Mouse (Mus musculus): Measurements from ENCODE around the gene Kcne1. TPM values are rescaled to one million over a fixed set of nuclear protein-coding genes. Genes with fewer than 3 reads are reported as not detected.
A peak's percentile ranks its signal among the peaks of the same experiment; 100 is the strongest.

Kcne1 gene
- polyA plus RNA-seq, 1 experiment: 0.04 TPM

DNA sequence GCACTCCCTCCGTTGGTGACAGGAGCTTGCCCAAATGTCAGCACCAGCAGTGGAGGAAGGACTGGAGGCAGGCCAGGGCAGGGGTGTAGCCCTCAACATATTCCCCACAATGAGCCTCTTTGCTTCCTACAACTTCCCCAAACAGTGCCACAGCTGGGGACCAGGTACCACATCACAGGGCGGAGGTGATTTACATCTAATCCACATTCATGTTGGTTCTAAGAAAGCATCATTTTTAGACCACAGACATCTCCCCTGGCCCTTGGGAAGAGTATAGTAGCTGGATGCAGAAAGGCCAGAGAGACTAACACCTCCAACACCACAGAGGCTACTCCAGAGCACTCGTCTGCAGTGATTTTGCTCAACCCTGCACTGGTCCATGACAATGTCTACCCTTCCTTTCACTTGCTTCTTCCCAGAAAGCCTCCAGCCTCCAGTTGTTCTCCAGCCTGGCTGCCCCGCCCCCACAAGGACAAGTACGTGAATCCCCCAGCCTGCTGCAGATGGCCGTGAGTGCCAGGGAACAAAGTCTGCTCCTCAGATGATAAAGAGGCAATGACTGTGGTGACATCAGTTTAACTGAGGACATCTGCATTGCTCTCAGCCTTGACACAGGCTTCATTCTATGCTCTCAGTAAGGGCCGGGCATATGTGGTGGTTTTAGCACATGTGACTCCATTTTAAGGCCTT, 43.1 kb downstream of the Kcne1 start:
- TF ChIP-seq MAX (IDR thresholded peaks at IDR 0.05): no peak
- TF ChIP-seq MYOD1 (IDR thresholded peaks at IDR 0.05; ENCODE audit: control insufficient read depth, insufficient read length, low read depth): no peak
- TF ChIP-seq FOSL1 (IDR thresholded peaks at IDR 0.05; ENCODE audit: insufficient read depth, low read length, poor library complexity, severe bottlenecking): no peak
- TF ChIP-seq CEBPB (IDR thresholded peaks at IDR 0.05; ENCODE audit: low read depth): no peak
- no peak for TF ChIP-seq MYOG (IDR thresholded peaks at IDR 0.05; ENCODE audit: control insufficient read depth, extremely low read depth, insufficient read length)
- no peak for TF ChIP-seq USF1 (IDR thresholded peaks at IDR 0.05; ENCODE audit: low read depth)
- TF ChIP-seq CTCF (IDR thresholded peaks at IDR 0.05; ENCODE audit: control insufficient read depth, insufficient read depth, insufficient read length): no peak
- no peaks in the 10 kb centered on the region for H3K36me3 ChIP-seq (ENCODE audit: control insufficient read depth, insufficient read depth)
- no peaks in the 10 kb centered on the region for H3K27me3 ChIP-seq (ENCODE audit: control insufficient read depth, insufficient read depth, insufficient read length)
- no peaks in the 10 kb centered on the region for H3K79me3 ChIP-seq (ENCODE audit: low read depth)
- H3K4me3 ChIP-seq (ENCODE audit: insufficient read depth, poor library complexity, severe bottlenecking): no peak overlapping the region
- H3ac ChIP-seq (ENCODE audit: control insufficient read depth, insufficient read length, low read depth): no peak overlapping the region
- H3K79me2 ChIP-seq (ENCODE audit: control insufficient read depth, insufficient read depth): no peaks in the 10 kb centered on the region

DNA sequence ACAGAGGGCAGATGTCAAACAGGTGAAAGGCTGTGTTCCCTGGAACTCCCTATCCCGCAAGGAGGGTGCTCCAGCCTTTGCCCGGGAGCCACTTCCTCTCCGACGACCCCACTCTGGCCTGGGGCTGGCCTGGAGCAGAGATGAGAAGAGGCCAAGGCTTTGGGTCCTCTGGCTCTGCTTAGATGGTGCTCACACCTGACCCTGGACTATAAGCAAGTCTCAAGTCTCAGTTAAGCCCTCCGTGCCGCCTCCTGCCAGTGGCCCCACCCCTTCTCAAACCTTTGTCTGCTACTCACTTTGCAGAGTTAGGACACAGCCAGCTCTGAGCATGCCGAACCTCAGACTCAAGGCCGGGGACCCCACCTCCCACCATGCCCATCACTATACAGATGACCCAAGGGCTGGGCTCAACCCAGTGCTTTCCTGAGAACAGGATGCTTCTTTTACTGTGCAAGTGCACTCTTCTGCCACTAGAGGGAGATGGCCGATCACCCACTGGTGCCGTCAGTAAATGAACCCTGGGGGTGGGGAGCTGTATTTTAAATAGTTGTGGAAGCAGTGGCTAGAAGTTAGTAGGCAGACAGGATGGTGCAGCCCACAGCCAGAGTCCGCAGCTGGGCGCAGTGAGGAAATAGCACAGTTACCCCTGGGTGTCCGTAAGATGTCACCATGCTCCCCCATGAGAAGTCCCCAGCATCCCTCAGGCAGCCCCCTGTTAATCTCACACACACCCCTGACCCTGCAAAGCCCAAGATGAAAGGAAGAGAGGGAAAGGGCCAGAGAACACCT, 45.1 kb downstream of the Kcne1 start:
- Histone ChIP-seq H3K79me3 (ENCODE audit: low read depth) (no peaks in the 10 kb centered on the region), H3K27me3 (ENCODE audit: control insufficient read depth, insufficient read depth, insufficient read length) (no peaks in the 10 kb centered on the region), H3ac (ENCODE audit: control insufficient read depth, insufficient read length, low read depth) (no peak overlapping the region), H3K4me3 (ENCODE audit: insufficient read depth, poor library complexity, severe bottlenecking) (no peak overlapping the region), H3K79me2 (ENCODE audit: control insufficient read depth, insufficient read depth) (no peaks in the 10 kb centered on the region), H3K36me3 (ENCODE audit: control insufficient read depth, insufficient read depth) (no peaks in the 10 kb centered on the region)
- TF ChIP-seq FOSL1 (IDR thresholded peaks at IDR 0.05; ENCODE audit: insufficient read depth, low read length, poor library complexity, severe bottlenecking) (no peak), CTCF (IDR thresholded peaks at IDR 0.05; ENCODE audit: control insufficient read depth, insufficient read depth, insufficient read length) (peak; percentile 52)

DNA sequence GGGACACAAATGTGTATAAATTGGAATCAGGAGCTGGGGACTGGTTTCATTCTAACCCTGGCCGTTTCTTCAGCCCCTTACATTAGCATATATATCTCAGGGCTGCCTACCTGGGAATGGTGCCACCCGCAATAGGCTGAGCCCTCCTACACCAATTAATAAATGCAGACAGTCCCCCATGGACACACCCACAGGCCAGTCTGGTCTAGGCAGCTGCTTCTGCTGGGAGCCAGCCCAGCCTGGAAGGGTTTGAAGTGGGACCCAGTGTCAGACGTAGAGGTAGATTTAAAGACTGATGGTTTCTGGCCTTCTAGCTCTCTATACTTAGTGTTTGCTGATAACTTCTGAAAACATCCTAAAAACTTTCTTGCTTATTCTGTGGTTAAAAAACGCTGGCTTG, 50.1 kb downstream of the Kcne1 start:
- Histone ChIP-seq H3K36me3 (ENCODE audit: control insufficient read depth, insufficient read depth) (peaks cover 15% of the 10 kb centered on the region), H3K4me3 (ENCODE audit: insufficient read depth, poor library complexity, severe bottlenecking) (no peak overlapping the region), H3K27me3 (ENCODE audit: control insufficient read depth, insufficient read depth, insufficient read length) (no peaks in the 10 kb centered on the region), H3K79me2 (ENCODE audit: control insufficient read depth, insufficient read depth) (no peaks in the 10 kb centered on the region), H3K79me3 (ENCODE audit: low read depth) (no peaks in the 10 kb centered on the region), H3ac (ENCODE audit: control insufficient read depth, insufficient read length, low read depth) (no peak overlapping the region)
- no peak for TF ChIP-seq CEBPB (IDR thresholded peaks at IDR 0.05; ENCODE audit: low read depth)
- TF ChIP-seq MAX (IDR thresholded peaks at IDR 0.05): no peak
- no peak for TF ChIP-seq FOSL1 (IDR thresholded peaks at IDR 0.05; ENCODE audit: insufficient read depth, low read length, poor library complexity, severe bottlenecking)
- TF ChIP-seq MYOD1 (IDR thresholded peaks at IDR 0.05; ENCODE audit: control insufficient read depth, insufficient read length, low read depth): no peak
- TF ChIP-seq MYOG (IDR thresholded peaks at IDR 0.05; ENCODE audit: control insufficient read depth, extremely low read depth, insufficient read length): no peak
- TF ChIP-seq USF1 (IDR thresholded peaks at IDR 0.05; ENCODE audit: low read depth): no peak
- TF ChIP-seq CTCF (IDR thresholded peaks at IDR 0.05; ENCODE audit: control insufficient read depth, insufficient read depth, insufficient read length): no peak

DNA sequence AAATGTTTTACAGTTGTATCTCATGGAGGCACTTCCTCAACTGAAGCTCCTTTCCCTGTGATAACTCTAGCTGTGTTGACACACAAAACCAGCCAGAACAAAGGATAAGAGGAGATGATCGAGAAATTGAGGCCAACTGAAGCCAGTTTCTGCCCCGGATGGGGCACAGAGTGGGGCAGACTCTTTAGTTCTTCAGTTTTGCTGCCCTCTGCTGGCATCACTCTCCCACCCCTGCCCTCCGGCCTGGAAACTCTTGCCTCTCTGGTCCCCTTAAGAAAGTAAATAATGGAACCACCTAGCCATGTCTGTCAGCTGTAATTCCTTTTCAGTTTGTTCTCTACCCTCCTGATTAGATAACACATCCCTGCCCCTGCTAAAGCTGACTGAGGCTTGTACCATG, 51.3 kb downstream of the Kcne1 start:
- Histone ChIP-seq H3K4me3 (ENCODE audit: insufficient read depth, poor library complexity, severe bottlenecking) (no peak overlapping the region), H3K79me3 (ENCODE audit: low read depth) (no peaks in the 10 kb centered on the region), H3ac (ENCODE audit: control insufficient read depth, insufficient read length, low read depth) (no peak overlapping the region), H3K79me2 (ENCODE audit: control insufficient read depth, insufficient read depth) (peaks cover under 1% of the 10 kb centered on the region), H3K36me3 (ENCODE audit: control insufficient read depth, insufficient read depth) (peaks cover 15% of the 10 kb centered on the region), H3K27me3 (ENCODE audit: control insufficient read depth, insufficient read depth, insufficient read length) (no peaks in the 10 kb centered on the region)
- no peak for TF ChIP-seq CTCF (IDR thresholded peaks at IDR 0.05; ENCODE audit: control insufficient read depth, insufficient read depth, insufficient read length)
- TF ChIP-seq MYOG (IDR thresholded peaks at IDR 0.05; ENCODE audit: control insufficient read depth, extremely low read depth, insufficient read length): no peak
- no peak for TF ChIP-seq USF1 (IDR thresholded peaks at IDR 0.05; ENCODE audit: low read depth)
- TF ChIP-seq CEBPB (IDR thresholded peaks at IDR 0.05; ENCODE audit: low read depth): no peak
- TF ChIP-seq MAX (IDR thresholded peaks at IDR 0.05): no peak
- TF ChIP-seq MYOD1 (IDR thresholded peaks at IDR 0.05; ENCODE audit: control insufficient read depth, insufficient read length, low read depth): no peak
- no peak for TF ChIP-seq FOSL1 (IDR thresholded peaks at IDR 0.05; ENCODE audit: insufficient read depth, low read length, poor library complexity, severe bottlenecking)

- H3ac ChIP-seq (ENCODE audit: control insufficient read depth, insufficient read length, low read depth): no peak overlapping the region
- H3K4me3 ChIP-seq (ENCODE audit: insufficient read depth, poor library complexity, severe bottlenecking): no peak overlapping the region
- peaks cover 10% of the 10 kb centered on the region for H3K79me2 ChIP-seq (ENCODE audit: control insufficient read depth, insufficient read depth)
- TF ChIP-seq MYOG (IDR thresholded peaks at IDR 0.05; ENCODE audit: control insufficient read depth, extremely low read depth, insufficient read length): no peak
- no peak for TF ChIP-seq CTCF (IDR thresholded peaks at IDR 0.05; ENCODE audit: control insufficient read depth, insufficient read depth, insufficient read length)
- no peak for TF ChIP-seq USF1 (IDR thresholded peaks at IDR 0.05; ENCODE audit: low read depth)
- TF ChIP-seq MAX (IDR thresholded peaks at IDR 0.05): no peak
- no peak for TF ChIP-seq CEBPB (IDR thresholded peaks at IDR 0.05; ENCODE audit: low read depth)
- no peak for TF ChIP-seq FOSL1 (IDR thresholded peaks at IDR 0.05; ENCODE audit: insufficient read depth, low read length, poor library complexity, severe bottlenecking)
- no peak for TF ChIP-seq MYOD1 (IDR thresholded peaks at IDR 0.05; ENCODE audit: control insufficient read depth, insufficient read length, low read depth)
- no peaks in the 10 kb centered on the region for H3K79me3 ChIP-seq (ENCODE audit: low read depth)
- H3K27me3 ChIP-seq (ENCODE audit: control insufficient read depth, insufficient read depth, insufficient read length): no peaks in the 10 kb centered on the region
- H3K36me3 ChIP-seq (ENCODE audit: control insufficient read depth, insufficient read depth): peaks cover 15% of the 10 kb centered on the region
Observed at GRCm38 (mm10) chr16:92305519-92305918, 53.7 kb downstream of the Kcne1 start.

All from C2C12 (cell line).